Mouse (Mus musculus): ENCODE measurements around the gene Frmd4a. TPM values are rescaled to one million over a fixed set of nuclear protein-coding genes. Genes with fewer than 3 reads are reported as not detected.

Gene Frmd4a
- polyA plus RNA-seq, 1 experiment from 2014 or later = 28.8 TPM

DNA sequence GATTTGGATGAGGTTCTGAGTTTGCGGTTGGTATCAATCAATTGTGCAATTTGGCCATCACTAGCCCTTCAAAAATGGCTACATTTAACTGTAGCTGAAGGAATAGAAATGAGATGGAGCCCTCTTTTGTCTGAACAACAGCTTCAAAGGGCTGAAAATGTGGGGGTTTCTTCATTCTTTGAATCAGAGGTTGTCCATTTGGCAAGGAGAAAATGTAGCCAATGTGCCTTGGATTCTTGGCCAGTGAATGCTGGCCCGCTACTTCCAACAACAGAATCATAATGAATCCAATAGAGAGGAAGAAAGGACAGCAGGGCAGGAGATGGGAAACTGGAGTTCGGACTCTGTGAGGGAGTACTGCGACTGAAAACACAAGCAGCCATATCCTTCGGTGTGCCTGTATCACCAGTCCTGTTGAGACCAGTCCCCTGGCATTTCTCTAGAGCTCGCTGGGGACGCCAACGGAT lies 19.2 kb downstream of the Frmd4a start:
- ATAC-seq (replicated peaks; ENCODE audit: insufficient number of reproducible peaks, low FRiP score, low TSS enrichment) = no peak
- Histone ChIP-seq H3K4me1 (ENCODE audit: control insufficient read depth, insufficient read depth, low read length) (no peaks in the 10 kb centered on the region), H3K4me3 (ENCODE audit: low read depth, low read length) (no peak overlapping the region), H3K27me3 (ENCODE audit: control insufficient read depth, insufficient read depth, low read length) (no peaks in the 10 kb centered on the region), H3K27ac (ENCODE audit: low read depth, low read length) (no peak overlapping the region), H3K9me3 (replicated peaks; ENCODE audit: control insufficient read depth, low read length) (no peaks in the 10 kb centered on the region), H3K4me2 (no peak overlapping the region), H3K9ac (ENCODE audit: low read depth, low read length) (no peak overlapping the region), H3K36me3 (ENCODE audit: control insufficient read depth, insufficient read depth, low read length) (no peaks in the 10 kb centered on the region)
- WGBS (ENCODE audit: insufficient replicate concordance) = 83% methylated on average over 8 of the region's 8 CpGs

DNA sequence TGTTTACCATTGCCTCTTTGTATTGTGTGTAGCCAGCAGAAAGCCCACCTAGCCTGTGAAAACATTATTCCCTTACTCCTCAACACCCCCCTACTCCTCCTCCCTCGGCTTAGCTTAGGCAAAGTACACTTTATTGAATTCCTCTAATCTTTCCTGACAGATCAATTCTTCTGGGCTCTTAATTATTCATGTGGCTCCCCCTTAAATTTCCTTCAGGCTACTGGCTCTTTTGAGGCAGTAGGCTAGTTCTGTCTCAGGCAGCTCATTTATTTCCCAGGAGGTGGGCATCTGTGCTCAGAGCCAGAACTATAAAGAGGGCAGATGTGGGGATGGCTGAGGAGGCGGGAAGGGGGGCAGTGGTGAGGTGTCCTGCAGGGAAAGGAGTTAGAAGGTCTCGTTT lies 24.5 kb downstream of the Frmd4a start:
- Histone ChIP-seq H3K27me3 (ENCODE audit: control insufficient read depth, insufficient read depth, low read length) (no peaks in the 10 kb centered on the region), H3K9me3 (replicated peaks; ENCODE audit: control insufficient read depth, low read length) (no peaks in the 10 kb centered on the region), H3K4me3 (ENCODE audit: low read depth, low read length) (no peak overlapping the region), H3K27ac (ENCODE audit: low read depth, low read length) (no peak overlapping the region), H3K36me3 (ENCODE audit: control insufficient read depth, insufficient read depth, low read length) (no peaks in the 10 kb centered on the region), H3K4me2 (no peak overlapping the region), H3K9ac (ENCODE audit: low read depth, low read length) (no peak overlapping the region), H3K4me1 (ENCODE audit: control insufficient read depth, insufficient read depth, low read length) (no peaks in the 10 kb centered on the region)
- 64% methylated on average over 3 of the region's 3 CpGs for WGBS (ENCODE audit: insufficient replicate concordance)
- ATAC-seq (replicated peaks; ENCODE audit: insufficient number of reproducible peaks, low FRiP score, low TSS enrichment) = no peak

- 75% methylated on average over 2 of the region's 2 CpGs for WGBS (ENCODE audit: insufficient replicate concordance)
- ATAC-seq (replicated peaks; ENCODE audit: insufficient number of reproducible peaks, low FRiP score, low TSS enrichment) = no peak
These were observed 38.0 kb downstream of the Frmd4a start for GRCm38 (mm10) chr2:4055481-4055880.

GRCm38 (mm10) chr2:4060675-4061074 lies 43.2 kb downstream of the Frmd4a start:
- no peaks in the 10 kb centered on the region for H3K9me3 ChIP-seq (replicated peaks; ENCODE audit: control insufficient read depth, low read length)
- no peak overlapping the region for H3K27ac ChIP-seq (ENCODE audit: low read depth, low read length)
- 74% methylated on average over 2 of the region's 2 CpGs for WGBS (ENCODE audit: insufficient replicate concordance)
- H3K4me1 ChIP-seq (ENCODE audit: control insufficient read depth, insufficient read depth, low read length) = no peaks in the 10 kb centered on the region
- no peaks in the 10 kb centered on the region for H3K36me3 ChIP-seq (ENCODE audit: control insufficient read depth, insufficient read depth, low read length)
- ATAC-seq (replicated peaks; ENCODE audit: insufficient number of reproducible peaks, low FRiP score, low TSS enrichment) = no peak
- no peak overlapping the region for H3K9ac ChIP-seq (ENCODE audit: low read depth, low read length)
- no peak overlapping the region for H3K4me3 ChIP-seq (ENCODE audit: low read depth, low read length)
- H3K4me2 ChIP-seq = no peak overlapping the region
- no peaks in the 10 kb centered on the region for H3K27me3 ChIP-seq (ENCODE audit: control insufficient read depth, insufficient read depth, low read length)

More at GRCm38 (mm10) chr2:4055481-4055880, 38.0 kb downstream of the Frmd4a start:
- no peaks in the 10 kb centered on the region for H3K9me3 ChIP-seq (replicated peaks; ENCODE audit: control insufficient read depth, low read length)
- H3K4me1 ChIP-seq (ENCODE audit: control insufficient read depth, insufficient read depth, low read length) = no peaks in the 10 kb centered on the region
- H3K4me3 ChIP-seq (ENCODE audit: low read depth, low read length) = no peak overlapping the region
- H3K9ac ChIP-seq (ENCODE audit: low read depth, low read length) = no peak overlapping the region
- no peak overlapping the region for H3K4me2 ChIP-seq
- no peaks in the 10 kb centered on the region for H3K36me3 ChIP-seq (ENCODE audit: control insufficient read depth, insufficient read depth, low read length)
- no peak overlapping the region for H3K27ac ChIP-seq (ENCODE audit: low read depth, low read length)
- no peaks in the 10 kb centered on the region for H3K27me3 ChIP-seq (ENCODE audit: control insufficient read depth, insufficient read depth, low read length)

DNA sequence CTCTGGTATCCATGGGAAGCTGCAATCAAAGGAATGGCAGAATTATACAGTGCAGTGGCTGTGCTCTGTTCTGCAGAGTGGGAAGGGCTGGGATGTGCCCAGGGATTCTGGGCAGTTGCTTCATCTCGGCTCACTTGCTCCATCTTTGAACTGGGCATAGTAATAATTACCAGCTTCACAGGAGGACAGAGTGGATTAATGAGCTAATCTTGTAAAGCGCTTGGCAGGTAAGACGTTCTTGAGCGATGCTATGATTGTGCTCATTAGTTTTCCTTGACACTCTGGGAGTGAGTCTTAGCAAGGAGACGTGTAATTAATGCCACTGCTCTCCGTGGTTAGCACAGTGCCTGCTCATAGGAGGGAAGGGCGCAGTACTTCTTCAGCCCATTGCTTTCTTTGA lies 54.3 kb downstream of the Frmd4a start:
- ATAC-seq (replicated peaks; ENCODE audit: insufficient number of reproducible peaks, low FRiP score, low TSS enrichment) = no peak
- H3K27me3 ChIP-seq (ENCODE audit: control insufficient read depth, insufficient read depth, low read length) = no peaks in the 10 kb centered on the region

DNA sequence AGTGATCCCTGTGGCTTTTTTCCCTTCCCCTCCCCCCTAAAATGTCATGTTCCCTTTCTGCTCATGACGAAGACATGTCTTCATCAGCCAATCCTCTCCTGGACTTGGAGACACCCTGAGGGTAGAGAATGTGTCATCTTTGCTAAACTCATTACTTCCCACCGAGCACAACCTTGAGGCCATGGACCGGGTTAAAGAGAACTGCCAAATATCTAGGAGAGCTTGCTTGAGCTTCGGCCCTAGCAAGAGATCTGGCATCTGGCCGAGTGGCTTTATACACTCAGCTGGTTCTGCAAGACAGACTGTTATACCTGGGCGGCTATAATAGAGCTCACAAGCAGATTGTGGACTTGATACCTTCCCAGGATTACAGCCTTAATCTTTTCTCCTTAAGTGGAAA lies 66.4 kb downstream of the Frmd4a start:
- no peak overlapping the region for H3K4me2 ChIP-seq
- H3K4me1 ChIP-seq (ENCODE audit: control insufficient read depth, insufficient read depth, low read length) = no peaks in the 10 kb centered on the region
- ATAC-seq (replicated peaks; ENCODE audit: insufficient number of reproducible peaks, low FRiP score, low TSS enrichment) = no peak
- no peaks in the 10 kb centered on the region for H3K36me3 ChIP-seq (ENCODE audit: control insufficient read depth, insufficient read depth, low read length)
- no peaks in the 10 kb centered on the region for H3K27me3 ChIP-seq (ENCODE audit: control insufficient read depth, insufficient read depth, low read length)
- 73% methylated on average over 6 of the region's 6 CpGs for WGBS (ENCODE audit: insufficient replicate concordance)
- H3K9me3 ChIP-seq (replicated peaks; ENCODE audit: control insufficient read depth, low read length) = peaks cover 3% of the 10 kb centered on the region; the same call in 1 of the 2 replicates
- H3K4me3 ChIP-seq (ENCODE audit: low read depth, low read length) = no peak overlapping the region
- no peak overlapping the region for H3K9ac ChIP-seq (ENCODE audit: low read depth, low read length)
- H3K27ac ChIP-seq (ENCODE audit: low read depth, low read length) = no peak overlapping the region

More for the DNA sequence above, 54.3 kb downstream of the Frmd4a start:
- no peaks in the 10 kb centered on the region for H3K36me3 ChIP-seq (ENCODE audit: control insufficient read depth, insufficient read depth, low read length)
- H3K9me3 ChIP-seq (replicated peaks; ENCODE audit: control insufficient read depth, low read length) = no peaks in the 10 kb centered on the region
- WGBS (ENCODE audit: insufficient replicate concordance) = 66% methylated on average over 7 of the region's 7 CpGs
- no peak overlapping the region for H3K27ac ChIP-seq (ENCODE audit: low read depth, low read length)
- H3K9ac ChIP-seq (ENCODE audit: low read depth, low read length) = no peak overlapping the region
- H3K4me1 ChIP-seq (ENCODE audit: control insufficient read depth, insufficient read depth, low read length) = no peaks in the 10 kb centered on the region
- no peak overlapping the region for H3K4me3 ChIP-seq (ENCODE audit: low read depth, low read length)
- no peak overlapping the region for H3K4me2 ChIP-seq

- Histone ChIP-seq H3K9ac (ENCODE audit: low read depth, low read length) (no peak overlapping the region), H3K4me3 (ENCODE audit: low read depth, low read length) (no peak overlapping the region), H3K27ac (ENCODE audit: low read depth, low read length) (no peak overlapping the region), H3K4me1 (ENCODE audit: control insufficient read depth, insufficient read depth, low read length) (no peaks in the 10 kb centered on the region), H3K36me3 (ENCODE audit: control insufficient read depth, insufficient read depth, low read length) (no peaks in the 10 kb centered on the region), H3K27me3 (ENCODE audit: control insufficient read depth, insufficient read depth, low read length) (no peaks in the 10 kb centered on the region), H3K4me2 (no peak overlapping the region), H3K9me3 (replicated peaks; ENCODE audit: control insufficient read depth, low read length) (no peaks in the 10 kb centered on the region)
- no peak for ATAC-seq (replicated peaks; ENCODE audit: insufficient number of reproducible peaks, low FRiP score, low TSS enrichment)
- WGBS (ENCODE audit: insufficient replicate concordance) = 83% methylated on average over 1 of the region's 1 CpGs
These were observed 80.1 kb downstream of the Frmd4a start for GRCm38 (mm10) chr2:4097601-4098000.

DNA sequence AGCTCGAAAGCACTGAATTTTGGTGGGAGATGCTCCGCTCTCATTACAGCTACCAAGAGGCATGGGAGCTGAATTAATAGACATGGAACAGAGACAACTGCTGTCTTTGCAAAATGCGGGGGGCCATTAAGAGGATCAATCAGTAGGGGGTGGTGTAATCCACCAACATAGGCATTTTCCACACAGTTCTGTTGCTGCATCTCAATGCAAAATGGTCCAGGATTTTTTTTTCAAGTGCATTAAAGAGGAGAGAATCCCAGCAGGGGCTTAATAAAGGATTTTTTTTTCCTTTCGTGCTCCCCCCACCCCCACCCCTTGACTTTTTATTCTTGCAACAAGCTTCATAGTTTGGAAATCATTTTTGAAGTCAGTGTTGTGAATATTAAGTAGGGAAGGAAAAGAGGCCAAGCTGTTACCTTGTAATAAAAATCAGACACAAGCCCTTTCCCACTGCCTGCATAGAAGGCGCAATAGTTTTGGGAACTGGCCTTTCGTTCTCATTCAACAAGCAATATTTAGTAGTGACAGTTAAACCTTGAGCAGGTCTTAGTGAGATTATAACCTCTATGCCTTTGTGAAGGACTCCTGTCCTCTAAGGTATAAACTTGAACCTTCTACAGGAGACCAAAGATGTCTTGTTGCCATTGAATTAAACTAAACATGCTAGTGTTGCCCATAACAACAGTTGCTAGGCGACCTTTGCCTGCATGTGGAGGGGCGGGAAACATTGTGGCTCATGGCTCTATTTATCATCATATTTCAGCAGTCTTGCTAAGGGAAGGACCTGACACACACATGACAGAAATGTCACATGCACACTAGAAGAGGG lies 81.6 kb downstream of the Frmd4a start:
- Histone ChIP-seq H3K4me3 (ENCODE audit: low read depth, low read length) (no peak overlapping the region), H3K27ac (ENCODE audit: low read depth, low read length) (no peak overlapping the region), H3K36me3 (ENCODE audit: control insufficient read depth, insufficient read depth, low read length) (no peaks in the 10 kb centered on the region), H3K9me3 (replicated peaks; ENCODE audit: control insufficient read depth, low read length) (no peaks in the 10 kb centered on the region), H3K9ac (ENCODE audit: low read depth, low read length) (no peak overlapping the region), H3K4me1 (ENCODE audit: control insufficient read depth, insufficient read depth, low read length) (no peaks in the 10 kb centered on the region), H3K27me3 (ENCODE audit: control insufficient read depth, insufficient read depth, low read length) (no peaks in the 10 kb centered on the region), H3K4me2 (no peak overlapping the region)
- ATAC-seq (replicated peaks; ENCODE audit: insufficient number of reproducible peaks, low FRiP score, low TSS enrichment) = no peak
- WGBS (ENCODE audit: insufficient replicate concordance) = 69% methylated on average over 8 of the region's 8 CpGs

- Histone ChIP-seq H3K4me3 (ENCODE audit: low read depth, low read length) (no peak overlapping the region), H3K4me1 (ENCODE audit: control insufficient read depth, insufficient read depth, low read length) (no peaks in the 10 kb centered on the region)
These were observed 82.2 kb downstream of the Frmd4a start for GRCm38 (mm10) chr2:4099777-4100104.

More at GRCm38 (mm10) chr2:4099777-4100104, 82.2 kb downstream of the Frmd4a start:
- Histone ChIP-seq H3K9me3 (replicated peaks; ENCODE audit: control insufficient read depth, low read length) (no peaks in the 10 kb centered on the region), H3K9ac (ENCODE audit: low read depth, low read length) (no peak overlapping the region), H3K27ac (ENCODE audit: low read depth, low read length) (no peak overlapping the region), H3K36me3 (ENCODE audit: control insufficient read depth, insufficient read depth, low read length) (no peaks in the 10 kb centered on the region), H3K4me2 (no peak overlapping the region), H3K27me3 (ENCODE audit: control insufficient read depth, insufficient read depth, low read length) (no peaks in the 10 kb centered on the region)
- no peak for ATAC-seq (replicated peaks; ENCODE audit: insufficient number of reproducible peaks, low FRiP score, low TSS enrichment)
